Mouse (Mus musculus) cerebellum, adult 2 months (tissue): ENCODE results near the gene Ric8b. TPM values are rescaled to one million over a fixed set of nuclear protein-coding genes. Genes with fewer than 3 reads are reported as not detected.

Experiments
- DNase-seq, 2 experiments: peaks; one replicate each; pipeline ENCODE4 v3.0.0; 2021
- H3K27ac ChIP-seq: fragments of 200-500 bp; 2 replicates; pipeline ENCODE4 v1.5.1; 2012; ENCODE audit warnings: low read length, control low read depth, inconsistent platforms; ENCODE audit not compliant: insufficient read depth
- H3K27me3 ChIP-seq: fragments of 200-500 bp; 2 replicates; pipeline ENCODE4 v1.6.1; 2012; ENCODE audit warnings: inconsistent platforms, mild to moderate bottlenecking, low read length, moderate library complexity; ENCODE audit not compliant: control insufficient read depth, insufficient read depth
- H3K4me1 ChIP-seq: fragments of 200-500 bp; 2 replicates; pipeline ENCODE4 v1.6.1; 2011; ENCODE audit warnings: low read length; ENCODE audit not compliant: control insufficient read depth, insufficient read depth
- H3K4me3 ChIP-seq: fragments of 200-500 bp; replicated peaks from 2 replicates; pipeline ENCODE3; 2011; ENCODE audit warnings: mild to moderate bottlenecking, low read depth, low read length, control low read depth; ENCODE audit not compliant: insufficient read depth
- CTCF ChIP-seq: fragments of 200-500 bp; IDR thresholded peaks from 2 replicates; pipeline ENCODE4 v1.5.1; 2011; ENCODE audit warnings: low read depth, mild to moderate bottlenecking, control low read depth, low read length, moderate library complexity, borderline replicate concordance; ENCODE audit not compliant: insufficient read depth
- POLR2A ChIP-seq: fragments of 200-500 bp; IDR thresholded peaks from 2 replicates; pipeline ENCODE4 v1.6.1; 2011; ENCODE audit warnings: low read length, control low read depth, borderline replicate concordance; ENCODE audit not compliant: insufficient read depth
- WGBS: fragments of 180-500 bp; shearing (Covaris S2); methylation state at CpG from one replicate; pipeline ENCODE4 v1.1.7; 2018; 5-methylcytosine and 5-hydroxymethylcytosine counted together
- polyA plus RNA-seq: library from polyadenylated mRNA; depleted of rRNA; stranded (reverse); fragments of >200 nt; gene quantifications from 2 replicates; pipeline ENCODE4 v1.2.3, GENCODE M21; 2012

The Ric8b gene
- polyA plus RNA-seq, 1 experiment, result 43.3 TPM

DNA sequence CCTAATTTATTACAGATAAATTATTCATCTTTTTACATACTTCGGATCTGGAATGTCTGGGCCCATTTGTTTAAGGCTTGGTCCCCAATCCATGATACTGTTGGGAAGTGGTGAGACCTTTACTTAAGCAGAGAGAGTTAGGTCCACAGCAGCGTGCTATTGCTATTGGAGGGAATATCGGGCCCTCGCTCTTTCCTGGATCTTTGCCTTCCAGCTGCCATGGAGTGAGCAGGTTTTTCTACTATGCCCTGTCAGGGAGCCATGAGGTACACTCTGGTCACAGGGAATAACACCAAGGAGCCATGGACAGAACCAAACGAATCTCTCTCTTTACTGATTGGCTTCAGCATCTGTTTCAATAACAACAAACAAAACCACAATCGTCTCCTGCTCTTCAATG, 1.9 kb upstream of the Ric8b start:
- H3K4me1 ChIP-seq, result no peaks in the 10 kb centered on the region; the same call in 1 of the 2 replicates
- H3K27ac ChIP-seq, result no peak overlapping the region
- no peak overlapping the region for H3K4me3 ChIP-seq
- TF ChIP-seq CTCF (no peak), POLR2A (no peak)
- no peak for DNase-seq
- 83% methylated on average over 6 of the region's 6 CpGs for WGBS
- no peaks in the 10 kb centered on the region for H3K27me3 ChIP-seq

- H3K4me3 ChIP-seq, result peak overlapping the region; percentile 91
- no peaks in the 10 kb centered on the region; the same call in 1 of the 2 replicates for H3K4me1 ChIP-seq
- H3K27me3 ChIP-seq, result no peaks in the 10 kb centered on the region
- DNase-seq, result no peak
- TF ChIP-seq CTCF (no peak), POLR2A (no peak; the same call in 1 of the 2 replicates)
- 0% methylated on average over 27 of the region's 27 CpGs for WGBS
- H3K27ac ChIP-seq, result peak overlapping the region; percentile 82
Observed at GRCm38 (mm10) chr10:84917731-84918095, 297 bp downstream of the Ric8b start.

DNA sequence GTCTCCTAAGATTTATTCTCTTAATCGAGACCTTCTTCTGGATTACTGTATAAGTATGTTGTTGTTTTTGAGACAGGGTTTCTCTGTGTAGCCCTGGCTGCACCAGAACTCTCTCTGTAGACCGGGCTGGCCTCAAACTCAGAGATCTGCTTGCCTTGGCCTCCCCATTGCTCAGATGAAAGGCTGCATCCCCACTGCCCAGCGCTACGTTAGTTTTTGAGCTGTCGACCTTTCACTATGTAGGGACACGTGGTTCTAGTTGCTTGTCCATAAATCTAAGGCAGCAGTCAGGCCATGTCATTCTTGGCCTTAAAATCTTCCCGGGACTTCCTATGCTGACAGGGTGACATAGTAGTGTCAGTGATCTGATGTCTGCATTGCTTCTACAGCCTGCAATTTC, 8.9 kb downstream of the Ric8b start:
- Histone ChIP-seq H3K27me3 (no peaks in the 10 kb centered on the region), H3K4me3 (no peak overlapping the region), H3K27ac (no peak overlapping the region), H3K4me1 (peaks cover 4% of the 10 kb centered on the region; the same call in 1 of the 2 replicates)
- TF ChIP-seq POLR2A (no peak), CTCF (no peak)
- 85% methylated on average over 7 of the region's 7 CpGs for WGBS
- DNase-seq, result no peak

DNA sequence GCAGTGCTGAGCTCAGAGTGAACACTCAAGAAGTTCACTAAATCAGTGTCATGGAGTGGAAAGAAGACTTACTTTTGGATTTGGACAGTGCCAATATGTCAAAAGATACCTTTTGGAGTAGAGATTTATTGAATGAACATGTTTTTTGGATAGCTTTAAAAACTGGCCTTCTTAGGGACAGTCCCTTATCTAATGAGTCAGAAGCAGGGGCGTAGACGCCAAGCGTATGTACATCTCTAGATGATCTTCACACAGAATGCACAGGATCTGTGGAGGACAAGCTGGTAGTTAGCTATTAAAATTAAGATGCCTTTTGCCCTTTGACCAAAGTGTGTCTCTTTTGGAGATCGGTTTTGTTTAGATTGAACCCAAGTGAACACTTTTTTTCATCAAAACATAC, 9.5 kb downstream of the Ric8b start:
- TF ChIP-seq CTCF (no peak), POLR2A (no peak)
- no peaks in the 10 kb centered on the region for H3K27me3 ChIP-seq
- H3K4me1 ChIP-seq, result peaks cover 6% of the 10 kb centered on the region; the same call in 1 of the 2 replicates
- 95% methylated on average over 4 of the region's 4 CpGs for WGBS
- no peak overlapping the region for H3K27ac ChIP-seq
- DNase-seq, result no peak
- H3K4me3 ChIP-seq, result no peak overlapping the region

- Histone ChIP-seq H3K27me3 (no peaks in the 10 kb centered on the region), H3K4me1 (peaks cover 7% of the 10 kb centered on the region; the same call in 1 of the 2 replicates), H3K27ac (no peak overlapping the region), H3K4me3 (no peak overlapping the region)
- no peak for DNase-seq
- 83% methylated on average over 4 of the region's 4 CpGs for WGBS
- no peak for TF ChIP-seq CTCF
- no peak for TF ChIP-seq POLR2A
Observed at GRCm38 (mm10) chr10:84928465-84928864, 11.0 kb downstream of the Ric8b start.

GRCm38 (mm10) chr10:84935553-84936209, 18.3 kb downstream of the Ric8b start:
- no peak for DNase-seq
- no peak overlapping the region for H3K27ac ChIP-seq
- WGBS, result 84% methylated on average over 7 of the region's 7 CpGs
- H3K4me1 ChIP-seq, result peaks cover 11% of the 10 kb centered on the region
- H3K4me3 ChIP-seq, result no peak overlapping the region
- no peak for TF ChIP-seq POLR2A
- no peaks in the 10 kb centered on the region for H3K27me3 ChIP-seq

DNA sequence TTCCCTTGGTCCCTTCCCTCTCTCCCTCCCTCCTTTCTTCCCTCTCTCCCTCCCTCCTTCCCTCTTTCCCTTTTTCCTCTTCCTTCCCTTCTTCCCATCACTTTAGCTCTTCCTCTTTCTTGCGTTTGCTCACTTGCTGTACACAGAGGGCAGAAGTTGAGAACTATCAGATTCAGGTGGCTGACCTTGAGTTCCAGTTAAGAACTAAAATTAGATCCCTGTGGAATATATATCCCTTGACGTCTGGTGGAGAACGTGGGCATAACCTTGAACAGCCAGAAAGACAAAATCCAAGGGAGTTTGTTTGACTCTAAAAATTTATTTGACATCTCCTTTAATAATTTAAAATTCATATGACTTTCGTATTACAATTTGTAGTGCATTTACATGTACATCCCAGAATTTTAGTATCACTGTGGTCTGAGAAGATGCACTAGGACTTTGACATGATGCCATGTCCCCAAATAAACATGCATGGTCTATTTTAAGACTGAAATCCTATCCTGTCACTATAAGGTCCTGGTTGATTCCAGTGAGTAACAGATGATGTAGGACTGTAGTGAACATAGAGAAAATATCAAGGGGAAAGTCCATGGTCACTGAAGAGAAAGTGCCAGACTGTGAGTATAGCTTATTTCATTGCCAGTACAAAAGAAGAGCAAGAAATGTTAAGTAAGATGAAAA, 19.6 kb downstream of the Ric8b start:
- no peak overlapping the region for H3K4me3 ChIP-seq
- H3K27ac ChIP-seq, result no peak overlapping the region
- TF ChIP-seq CTCF, result no peak
- no peak for TF ChIP-seq POLR2A
- H3K4me1 ChIP-seq, result peaks cover 4% of the 10 kb centered on the region
- DNase-seq, result no peak
- no peaks in the 10 kb centered on the region for H3K27me3 ChIP-seq
- 55% methylated on average over 4 of the region's 4 CpGs for WGBS

GRCm38 (mm10) chr10:84938094-84938820, 20.8 kb downstream of the Ric8b start:
- H3K4me1 ChIP-seq, result peaks cover 4% of the 10 kb centered on the region
- H3K27ac ChIP-seq, result no peak overlapping the region
- no peaks in the 10 kb centered on the region for H3K27me3 ChIP-seq
- H3K4me3 ChIP-seq, result no peak overlapping the region
- TF ChIP-seq POLR2A (no peak), CTCF (no peak)
- no peak for DNase-seq
- WGBS, result 38% methylated on average over 14 of the region's 14 CpGs
